Mouse (Mus musculus) forebrain, postnatal 0 days (tissue): ENCODE measurements around the gene Qprt. TPM values are rescaled to one million over a fixed set of nuclear protein-coding genes. Genes with fewer than 3 reads are reported as not detected.

Source experiments
- ATAC-seq: fragments of 200-750 bp; cut with Nextera tagmentation; 2 replicates; pipeline ENCODE4 v1.8.0; 2017; ENCODE audit warnings: mild to moderate bottlenecking, moderate library complexity
- DNase-seq: peaks from one replicate; pipeline ENCODE4 v3.0.0-alpha.2; 2015
- H3K27ac ChIP-seq: fragments of 300-500 bp; sonication (generic); 2 replicates; pipeline ENCODE4 v1.5.1; 2014; ENCODE audit warnings: low read depth, mild to moderate bottlenecking, antibody characterized with exemption, low read length, moderate library complexity, mixed read lengths
- H3K27me3 ChIP-seq: fragments of 300-500 bp; sonication (generic); 2 replicates; pipeline ENCODE4 v1.6.1; 2014; ENCODE audit warnings: mild to moderate bottlenecking, low read length, mixed read lengths; ENCODE audit not compliant: insufficient read depth
- H3K36me3 ChIP-seq: fragments of 300-500 bp; sonication (generic); 2 replicates; pipeline ENCODE4 v1.6.1; 2014; ENCODE audit warnings: mild to moderate bottlenecking, moderate library complexity; ENCODE audit not compliant: insufficient read depth
- H3K4me1 ChIP-seq: fragments of 300-500 bp; sonication (generic); 2 replicates; pipeline ENCODE4 v1.6.1; 2014; ENCODE audit warnings: antibody characterized with exemption; ENCODE audit not compliant: insufficient read depth
- H3K4me2 ChIP-seq: fragments of 300-500 bp; sonication (generic); 2 replicates; pipeline ENCODE4 v1.6.1; 2014; ENCODE audit warnings: low read depth, mild to moderate bottlenecking, moderate library complexity
- H3K4me3 ChIP-seq: fragments of 300-500 bp; sonication (generic); 2 replicates; pipeline ENCODE4 v1.5.1; 2014; ENCODE audit warnings: low read depth, low read length, mixed read lengths
- H3K9ac ChIP-seq: fragments of 300-500 bp; sonication (generic); 2 replicates; pipeline ENCODE4 v1.6.1; 2014; ENCODE audit warnings: mild to moderate bottlenecking
- H3K9me3 ChIP-seq: fragments of 300-500 bp; sonication (generic); 2 replicates; pipeline ENCODE4 v1.6.1; 2016; ENCODE audit warnings: low read length
- CTCF ChIP-seq: sonication (generic); IDR thresholded peaks from 2 replicates; pipeline ENCODE4 v1.5.1; 2016; ENCODE audit warnings: antibody characterized with exemption, control low read depth, low read depth
- WGBS: fragments of 180-500 bp; shearing (Covaris S2); extraction: QIAGEN DNeasy Blood & Tissue Kit; methylation state at CpG from one replicate; pipeline ENCODE4 v1.1.7; 2014; 5-methylcytosine and 5-hydroxymethylcytosine counted together
- polyA plus RNA-seq: library from polyadenylated mRNA; unstranded; fragments of >200 nt; fragmentation: Nextera tagmentation; extraction: Ambion mirVana; gene quantifications from 2 replicates; pipeline ENCODE4 v1.2.1, GENCODE M21; 2015
- total RNA-seq: library from RNA; depleted of rRNA; stranded (reverse); fragments of >200 nt; gene quantifications from 2 replicates; pipeline ENCODE4 v1.2.3, GENCODE M21; 2014

Qprt gene
- total and polyA plus RNA-seq, 2 experiments from 2014 or later = 0.84 to 0.90 TPM

DNA sequence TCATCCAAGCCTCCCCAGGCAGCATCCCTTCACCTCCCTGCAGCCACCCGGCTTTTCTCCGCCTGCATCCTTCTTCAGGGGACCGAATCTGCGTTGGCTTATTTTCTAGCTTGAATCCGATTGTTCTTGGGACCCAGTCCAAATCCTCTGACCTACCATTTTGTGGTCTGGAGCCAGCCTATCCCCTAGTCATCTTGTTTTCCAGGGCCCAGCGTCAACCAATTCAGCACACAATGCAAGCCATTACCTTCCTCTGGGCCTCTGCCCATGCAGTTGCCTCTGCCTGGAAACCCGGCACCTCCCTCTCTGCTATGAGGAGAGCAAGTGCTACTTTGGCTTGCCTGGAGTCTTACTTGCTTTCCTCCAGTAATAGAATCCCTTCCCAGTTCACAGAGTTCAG lies 16.5 kb downstream of the Qprt start:
- ATAC-seq = no peak
- no peaks in the 10 kb centered on the region for H3K27me3 ChIP-seq
- no peak for TF ChIP-seq CTCF
- no peak overlapping the region for H3K4me3 ChIP-seq
- H3K9ac ChIP-seq = no peak overlapping the region
- no peak for DNase-seq
- H3K4me1 ChIP-seq = peaks cover 4% of the 10 kb centered on the region
- H3K4me2 ChIP-seq = no peak overlapping the region
- H3K36me3 ChIP-seq = no peaks in the 10 kb centered on the region
- H3K9me3 ChIP-seq = no peaks in the 10 kb centered on the region
- H3K27ac ChIP-seq = no peak overlapping the region
- 57% methylated on average over 7 of the region's 7 CpGs for WGBS

DNA sequence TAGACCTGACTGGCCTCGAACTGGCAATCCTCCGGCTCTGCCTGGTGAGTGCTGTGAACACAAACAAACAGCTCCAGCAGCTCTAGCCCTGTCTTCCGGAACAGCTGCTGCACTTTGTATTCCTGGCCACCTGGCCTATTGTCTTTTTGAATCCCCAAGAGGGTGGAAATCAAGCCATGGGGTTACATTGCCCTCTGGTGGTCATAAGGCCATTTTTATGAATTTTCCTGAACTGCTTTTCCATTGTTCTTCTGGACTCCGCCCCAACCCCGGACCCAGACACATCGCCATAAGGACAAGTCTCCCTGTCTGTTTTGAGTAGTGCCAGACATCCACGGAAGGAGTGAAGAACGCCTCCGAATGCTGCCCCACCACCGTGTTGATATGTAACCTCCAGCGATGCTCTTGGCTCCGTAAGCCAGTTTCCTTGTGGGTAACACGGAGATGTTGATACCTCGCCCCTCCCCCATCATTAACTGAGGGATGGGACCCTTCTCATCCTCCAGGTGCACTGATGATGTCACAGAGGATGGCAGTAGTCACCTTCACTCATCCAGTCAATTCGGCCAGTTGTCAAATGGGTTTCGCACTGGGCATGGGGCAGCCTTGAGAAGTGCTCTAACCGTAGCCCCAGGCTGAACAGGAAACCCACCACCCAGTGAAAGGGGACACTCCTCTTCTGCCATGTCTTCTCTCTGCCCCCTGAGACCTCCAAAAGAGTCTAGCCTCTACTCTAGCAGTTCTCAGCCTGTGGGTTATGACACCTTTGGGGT lies 17.3 kb downstream of the Qprt start:
- no peaks in the 10 kb centered on the region for H3K36me3 ChIP-seq
- H3K27me3 ChIP-seq = no peaks in the 10 kb centered on the region
- DNase-seq = peak; percentile 90
- peak overlapping the region; percentile 44 for H3K4me2 ChIP-seq
- H3K9me3 ChIP-seq = no peaks in the 10 kb centered on the region
- ATAC-seq = peak; percentile 95
- peak overlapping the region; percentile 19; the same call in 1 of the 2 replicates for H3K4me3 ChIP-seq
- peak; percentile 85 for TF ChIP-seq CTCF
- 14% methylated on average over 17 of the region's 17 CpGs for WGBS
- peaks cover 4% of the 10 kb centered on the region for H3K4me1 ChIP-seq
- peak overlapping the region; percentile 22; the same call in 1 of the 2 replicates for H3K27ac ChIP-seq
- H3K9ac ChIP-seq = peak overlapping the region; percentile 42

DNA sequence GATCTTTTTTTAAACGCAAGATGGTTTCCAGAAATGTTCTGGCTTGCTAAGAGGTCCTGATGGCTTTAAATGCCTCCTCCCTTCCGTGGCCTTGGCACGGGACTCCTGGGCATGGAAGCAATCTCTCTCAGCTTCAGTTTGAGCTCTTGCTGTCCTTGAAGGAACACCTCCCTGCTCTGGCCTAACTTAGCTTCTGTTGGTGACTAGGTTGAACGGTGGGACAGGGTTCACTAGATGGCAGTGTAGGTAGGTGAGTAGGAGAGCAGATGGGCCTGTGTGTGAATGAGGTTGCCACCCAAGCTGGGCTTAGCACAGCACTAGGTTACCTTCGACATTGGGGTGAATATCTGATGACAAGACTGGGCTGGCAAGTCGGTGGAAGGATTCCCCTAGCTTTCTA lies 18.1 kb downstream of the Qprt start:
- H3K27ac ChIP-seq = peak overlapping the region; percentile 22; the same call in 1 of the 2 replicates
- H3K9ac ChIP-seq = no peak overlapping the region
- H3K4me1 ChIP-seq = peaks cover 4% of the 10 kb centered on the region
- no peak overlapping the region for H3K4me3 ChIP-seq
- no peaks in the 10 kb centered on the region for H3K36me3 ChIP-seq
- WGBS = 63% methylated on average over 6 of the region's 6 CpGs
- DNase-seq = no peak
- H3K4me2 ChIP-seq = 0 out of 2 replicates have a peak overlapping the region, but pooled peaks have one; percentile 44
- H3K27me3 ChIP-seq = no peaks in the 10 kb centered on the region
- ATAC-seq = 0 out of 2 replicates have a peak, but pooled peaks have one; percentile 14
- TF ChIP-seq CTCF = peak; percentile 42
- no peaks in the 10 kb centered on the region for H3K9me3 ChIP-seq

DNA sequence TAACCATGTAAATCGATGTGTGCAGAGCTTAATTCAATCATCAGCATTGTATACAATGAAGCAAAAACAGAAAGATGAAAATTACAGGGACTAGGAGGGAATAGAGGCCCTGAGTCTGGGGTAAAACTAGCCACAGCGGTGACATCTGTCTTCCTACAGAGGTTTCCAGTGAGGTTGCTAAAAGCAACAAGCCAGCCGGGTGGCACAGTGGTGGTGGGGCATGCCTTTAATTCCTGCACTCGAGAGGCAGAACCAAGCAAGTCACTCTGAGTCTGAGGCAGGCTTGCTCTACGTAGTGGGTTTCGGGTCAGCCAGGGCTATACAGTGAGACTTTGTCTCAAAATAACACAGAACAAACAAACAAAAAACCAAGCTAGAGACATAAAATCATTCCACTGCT lies 19.9 kb downstream of the Qprt start:
- no peak for ATAC-seq
- no peak overlapping the region for H3K27ac ChIP-seq
- no peak overlapping the region for H3K4me2 ChIP-seq
- H3K27me3 ChIP-seq = no peaks in the 10 kb centered on the region
- no peak for TF ChIP-seq CTCF
- no peaks in the 10 kb centered on the region for H3K36me3 ChIP-seq
- H3K9ac ChIP-seq = no peak overlapping the region
- peaks cover 4% of the 10 kb centered on the region for H3K4me1 ChIP-seq
- DNase-seq = no peak
- 81% methylated on average over 6 of the region's 6 CpGs for WGBS
- no peak overlapping the region for H3K4me3 ChIP-seq
- no peaks in the 10 kb centered on the region for H3K9me3 ChIP-seq

DNA sequence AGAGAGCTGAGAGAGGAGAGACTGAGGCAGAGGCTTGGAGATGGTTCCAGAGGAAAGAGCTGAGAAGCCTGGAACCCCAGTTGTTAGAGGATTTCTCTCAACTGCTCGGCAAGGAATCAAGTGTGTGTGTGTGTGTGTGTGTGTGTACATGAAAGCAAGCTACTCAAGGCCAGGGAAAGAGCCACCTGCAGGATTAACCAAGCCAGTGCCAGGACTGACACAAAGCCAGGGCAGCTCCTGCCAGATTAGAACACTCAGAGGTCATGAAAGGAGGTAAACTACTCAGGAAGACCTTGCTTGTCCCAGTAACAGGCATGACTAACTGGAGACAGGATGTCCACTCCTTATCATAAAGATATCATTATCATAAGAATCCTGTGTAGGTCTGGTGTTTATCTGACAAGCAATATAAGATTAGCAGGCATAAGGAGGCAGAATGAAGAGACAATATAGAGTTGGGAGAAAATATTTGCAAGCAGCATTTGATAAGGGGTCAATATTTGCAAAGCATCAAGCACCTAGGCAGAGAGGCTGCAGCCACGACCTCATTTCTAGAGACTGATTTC lies 20.5 kb downstream of the Qprt start:
- no peak for TF ChIP-seq CTCF
- H3K36me3 ChIP-seq = no peaks in the 10 kb centered on the region
- H3K27me3 ChIP-seq = no peaks in the 10 kb centered on the region
- WGBS = 39% methylated on average over 2 of the region's 2 CpGs
- H3K27ac ChIP-seq = no peak overlapping the region
- peaks cover 4% of the 10 kb centered on the region for H3K4me1 ChIP-seq
- no peaks in the 10 kb centered on the region for H3K9me3 ChIP-seq
- ATAC-seq (no peak), DNase-seq (no peak)
- H3K9ac ChIP-seq = no peak overlapping the region
- H3K4me2 ChIP-seq = no peak overlapping the region
- no peak overlapping the region for H3K4me3 ChIP-seq

DNA sequence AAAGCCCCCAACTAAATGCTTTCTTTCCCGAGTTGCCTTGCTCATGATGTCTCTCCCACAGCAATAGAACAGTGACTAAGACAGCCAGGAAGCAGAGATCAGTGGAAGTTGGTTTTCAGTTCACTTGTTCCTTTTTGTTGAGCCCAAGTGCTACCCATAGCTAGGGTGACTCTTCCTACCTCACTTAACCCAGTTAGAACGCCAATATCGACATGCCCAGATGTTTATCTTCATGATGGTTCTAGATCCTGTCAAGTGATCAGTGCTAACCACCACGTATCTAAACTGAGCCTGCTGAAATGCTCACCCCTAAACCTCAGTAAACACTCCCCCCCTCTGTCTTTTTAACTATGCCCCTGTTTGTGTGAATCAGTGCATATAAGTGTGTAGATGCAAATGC lies 22.5 kb downstream of the Qprt start:
- Histone ChIP-seq H3K27ac (no peak overlapping the region), H3K4me3 (no peak overlapping the region), H3K4me1 (no peaks in the 10 kb centered on the region), H3K9me3 (no peaks in the 10 kb centered on the region), H3K9ac (no peak overlapping the region), H3K27me3 (no peaks in the 10 kb centered on the region), H3K4me2 (no peak overlapping the region), H3K36me3 (no peaks in the 10 kb centered on the region)
- DNase-seq (no peak), ATAC-seq (no peak)
- WGBS = 84% methylated on average over 4 of the region's 4 CpGs
- no peak for TF ChIP-seq CTCF

DNA sequence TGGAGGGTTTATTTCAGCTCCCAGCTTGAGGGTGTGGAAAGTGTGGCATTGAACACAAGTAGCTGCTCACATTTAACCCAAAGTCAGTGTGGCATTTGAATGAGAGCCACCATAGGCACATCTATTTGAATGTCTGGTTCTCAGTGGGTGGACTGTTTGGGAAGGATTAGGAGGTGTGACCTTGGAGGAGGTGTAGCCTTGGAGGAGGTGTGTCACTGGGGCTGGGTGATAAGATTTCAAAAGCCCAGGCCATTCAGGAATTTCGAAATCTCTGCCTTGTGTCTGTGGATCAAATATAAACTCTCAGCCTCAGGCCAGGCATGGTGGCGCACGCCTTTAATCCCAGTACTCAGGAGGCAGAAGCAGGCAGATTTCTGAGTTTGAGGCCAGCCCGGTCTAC lies 23.1 kb downstream of the Qprt start:
- 88% methylated on average over 4 of the region's 4 CpGs for WGBS
- H3K36me3 ChIP-seq = no peaks in the 10 kb centered on the region
- H3K27me3 ChIP-seq = no peaks in the 10 kb centered on the region
- no peak overlapping the region for H3K4me2 ChIP-seq
- H3K9me3 ChIP-seq = no peaks in the 10 kb centered on the region
- no peaks in the 10 kb centered on the region for H3K4me1 ChIP-seq
- DNase-seq (no peak), ATAC-seq (no peak)
- no peak for TF ChIP-seq CTCF
- no peak overlapping the region for H3K27ac ChIP-seq
- H3K4me3 ChIP-seq = no peak overlapping the region
- no peak overlapping the region for H3K9ac ChIP-seq
